Comparison of ENCODE assay signal across 10 mouse cellular contexts in genomic region chr10:75318206-75318605, GRCm38 (mm10). TPM values are rescaled to one million over a fixed set of nuclear protein-coding genes. Genes with fewer than 3 reads are reported as not detected.
DNase-seq lines count a peak whose midpoint lies in the region; ATAC-seq and TF ChIP-seq lines count a peak whose summit lies in the region.
"Had no signal": no experiment of that assay in that cellular context is flagged by ENCODE, and none has a peak within 500 bp of the region (broad histone marks: within the 10 kb centered on the region; RNA-seq: fewer than 3 reads in every experiment).

No protein-coding gene starts in this region.

- no peak overlapping the region for H3K27ac ChIP-seq in kidney, adult 2 months (ENCODE audit: insufficient read depth, low read depth, low read length)
- H3K27ac ChIP-seq in cortical plate, adult 2 months (ENCODE audit: insufficient read depth, low read length) = no peak overlapping the region
- H3K27ac ChIP-seq in hindbrain, embryonic 16.5 days (ENCODE audit: low read depth, low read length) = no peak overlapping the region
- H3K27ac ChIP-seq in midbrain, embryonic 13.5 days = no peak overlapping the region

- H3K9ac ChIP-seq in hindbrain, embryonic 16.5 days (ENCODE audit: low read depth, low read length) = no peak overlapping the region
- no peak overlapping the region for H3K9ac ChIP-seq in midbrain, embryonic 13.5 days (replicated peaks)

- peak overlapping the region; percentile 59 for H3K4me2 ChIP-seq in hindbrain, embryonic 16.5 days (ENCODE audit: low read length)
- peak overlapping the region; percentile 52; the same call in 1 of the 2 replicates for H3K4me2 ChIP-seq in midbrain, embryonic 13.5 days (replicated peaks)

- H3K4me3 ChIP-seq in kidney, adult 2 months (ENCODE audit: insufficient read depth, low read depth, low read length) = peak overlapping the region; percentile 58
- H3K4me3 ChIP-seq in cortical plate, adult 2 months (ENCODE audit: insufficient read depth, low read length) = 0 out of 2 replicates have a peak overlapping the region, but pooled peaks have one; percentile 13
- no peak overlapping the region; the same call in 1 of the 2 replicates for H3K4me3 ChIP-seq in hindbrain, embryonic 16.5 days (ENCODE audit: low read length)
- no peak overlapping the region for H3K4me3 ChIP-seq in midbrain, embryonic 13.5 days (replicated peaks)

- no peak for TF ChIP-seq POLR2A in kidney, adult 2 months (IDR thresholded peaks at IDR 0.05; ENCODE audit: low read depth, low read length)
- no peak for TF ChIP-seq POLR2A in cortical plate, adult 2 months (IDR thresholded peaks at IDR 0.05; ENCODE audit: extremely low read depth, insufficient read depth, low read length)

- no peaks in the 10 kb centered on the region for H3K36me3 ChIP-seq in kidney, adult 2 months (ENCODE audit: control insufficient read depth, insufficient read depth, low read length)
- no peaks in the 10 kb centered on the region for H3K36me3 ChIP-seq in hindbrain, embryonic 16.5 days (ENCODE audit: control insufficient read depth, insufficient read depth, low read length)
- H3K36me3 ChIP-seq in midbrain, embryonic 13.5 days = 0 out of 2 replicates have a peak, but pooled peaks cover 3% of the 10 kb centered on the region

- WGBS in kidney, adult 2 months = 76% methylated on average over 6 of the region's 6 CpGs
- 88% methylated on average over 6 of the region's 6 CpGs for whole genome bisulfite sequencing in hindbrain, embryonic 16.5 days
- WGBS in midbrain, embryonic 13.5 days = 84% methylated on average over 6 of the region's 6 CpGs

- no peaks in the 10 kb centered on the region for H3K4me1 ChIP-seq in kidney, adult 2 months (ENCODE audit: control insufficient read depth, insufficient read depth, low read length)
- H3K4me1 ChIP-seq in cortical plate, adult 2 months (ENCODE audit: control insufficient read depth, insufficient read depth, low read length) = no peaks in the 10 kb centered on the region
- H3K4me1 ChIP-seq in hindbrain, embryonic 16.5 days (ENCODE audit: control insufficient read depth, insufficient read depth, low read depth, low read length) = peaks cover 11% of the 10 kb centered on the region; the same call in 1 of the 2 replicates
- peaks cover 11% of the 10 kb centered on the region; the same call in 1 of the 2 replicates for H3K4me1 ChIP-seq in midbrain, embryonic 13.5 days (replicated peaks)

- H3K27me3 ChIP-seq in kidney, adult 2 months (replicated peaks; ENCODE audit: control insufficient read depth, insufficient read depth, low read length) = no peaks in the 10 kb centered on the region
- H3K27me3 ChIP-seq in hindbrain, embryonic 16.5 days (replicated peaks; ENCODE audit: control insufficient read depth, insufficient read depth, low read length) = peaks cover 13% of the 10 kb centered on the region
- H3K27me3 ChIP-seq in midbrain, embryonic 13.5 days = peaks cover 42% of the 10 kb centered on the region

- TF ChIP-seq CTCF in kidney, adult 2 months (conservative IDR thresholded peaks at IDR 0.05; ENCODE audit: insufficient read depth, insufficient read length, low read depth, low read length) = no peak
- TF ChIP-seq CTCF in cortical plate, adult 2 months (IDR thresholded peaks at IDR 0.05; ENCODE audit: extremely low read depth, insufficient read depth, low read length) = no peak

- no peak for ATAC-seq in hindbrain, embryonic 16.5 days
- ATAC-seq in midbrain, embryonic 13.5 days = no peak

- DNase-seq in kidney, adult 2 months = no peak
- no peak for DNase-seq in kidney, postnatal 10 days
- no peak for DNase-seq in layer of hippocampus, postnatal 10 days (ENCODE audit: low spot score in 2 of 2)
- DNase-seq in right cerebral cortex, adult 18-20 months = no peak
- no peak for DNase-seq in urinary bladder, adult 2 months (ENCODE audit: low spot score)
- DNase-seq: left cerebral cortex, postnatal 4 days; right cerebral cortex, postnatal 4 days had no signal

- H3K9me3 ChIP-seq in hindbrain, embryonic 16.5 days (ENCODE audit: control insufficient read depth, low read length) = no peaks in the 10 kb centered on the region
- no peaks in the 10 kb centered on the region for H3K9me3 ChIP-seq in midbrain, embryonic 13.5 days

RNA-seq across cellular contexts. Expression of gene Adora2a, which starts 1.5 kb away (rescaled TPM):
- 11.4 and 13.3 TPM in 2 replicates for polyA plus RNA-seq in kidney, adult 2 months (2012; rRNA removed)
- polyA plus RNA-seq in cortical plate, adult 2 months (2012; rRNA removed) = 2.8 and 37.2 TPM in 2 replicates
- polyA plus RNA-seq in hindbrain, embryonic 16.5 days (2015; fragmentation: Nextera tagmentation; extraction: Ambion mirVana) = 3.6 and 4.6 TPM in 2 replicates
- polyA plus RNA-seq in midbrain, embryonic 13.5 days (2015; fragmentation: Nextera tagmentation; extraction: Ambion mirVana) = 2.6 and 3.0 TPM in 2 replicates
- total RNA-seq in layer of hippocampus, postnatal 10 days (2021) = 1 to 10 TPM; 3.2 to 5.0 TPM
- polyA plus RNA-seq in urinary bladder, adult 2 months (2012; rRNA removed) = 2.0 and 2.1 TPM in 2 replicates

Comparison
In these comparisons a context has a peak if more than half of its experiments do, and no peak if none do; other contexts are left out.
1. H3K4me3 ChIP-seq: peak in kidney, adult 2 months (single experiment) and cortical plate, adult 2 months (single experiment); none in hindbrain, embryonic 16.5 days (single experiment) and midbrain, embryonic 13.5 days (single experiment).